Mouse (Mus musculus) midbrain, embryonic 10.5 days (tissue): ENCODE results near the gene Zfp787. TPM values are rescaled to one million over a fixed set of nuclear protein-coding genes. Genes with fewer than 3 reads are reported as not detected.
"Not testable (repeated sequence)": the region's sequence is repeated elsewhere in the genome, so short reads cannot be mapped to it uniquely, and the experiment has no call there.

Source experiments
- DNase-seq: peaks from one replicate; pipeline ENCODE4 v3.0.0-alpha.2; 2017; ENCODE audit warnings: low spot score
- H3K27ac ChIP-seq: fragments of 300-500 bp; sonication (generic); replicated peaks from 2 replicates; pipeline ENCODE4 v1.5.1; 2016; ENCODE audit warnings: mild to moderate bottlenecking
- H3K27me3 ChIP-seq: fragments of 300-500 bp; sonication (generic); 2 replicates; pipeline ENCODE4 v1.6.1; 2016; ENCODE audit warnings: low read depth, mild to moderate bottlenecking; ENCODE audit not compliant: poor library complexity, severe bottlenecking
- H3K36me3 ChIP-seq: fragments of 300-500 bp; sonication (generic); 2 replicates; pipeline ENCODE4 v1.6.1; 2016; ENCODE audit warnings: mild to moderate bottlenecking, moderate library complexity
- H3K4me1 ChIP-seq: fragments of 300-500 bp; sonication (generic); 2 replicates; pipeline ENCODE4 v1.6.1; 2016
- H3K4me3 ChIP-seq: fragments of 300-500 bp; sonication (generic); 2 replicates; pipeline ENCODE4 v1.5.1; 2016; ENCODE audit warnings: mild to moderate bottlenecking, moderate library complexity
- H3K9me3 ChIP-seq: fragments of 300-500 bp; sonication (generic); replicated peaks from 2 replicates; pipeline ENCODE4 v1.6.1; 2016; ENCODE audit warnings: mild to moderate bottlenecking
- WGBS: fragments of 180-500 bp; shearing (Covaris S2); methylation state at CpG from one replicate; pipeline ENCODE4 v1.1.7; 2016; 5-methylcytosine and 5-hydroxymethylcytosine counted together
- polyA plus RNA-seq: library from polyadenylated mRNA; unstranded; fragments of >200 nt; fragmentation: Nextera tagmentation; extraction: Ambion mirVana; gene quantifications from 2 replicates; pipeline ENCODE4 v1.2.1, GENCODE M21; 2016

Zfp787 gene
- polyA plus RNA-seq, 1 experiment from 2014 or later = 27.3 TPM

DNA sequence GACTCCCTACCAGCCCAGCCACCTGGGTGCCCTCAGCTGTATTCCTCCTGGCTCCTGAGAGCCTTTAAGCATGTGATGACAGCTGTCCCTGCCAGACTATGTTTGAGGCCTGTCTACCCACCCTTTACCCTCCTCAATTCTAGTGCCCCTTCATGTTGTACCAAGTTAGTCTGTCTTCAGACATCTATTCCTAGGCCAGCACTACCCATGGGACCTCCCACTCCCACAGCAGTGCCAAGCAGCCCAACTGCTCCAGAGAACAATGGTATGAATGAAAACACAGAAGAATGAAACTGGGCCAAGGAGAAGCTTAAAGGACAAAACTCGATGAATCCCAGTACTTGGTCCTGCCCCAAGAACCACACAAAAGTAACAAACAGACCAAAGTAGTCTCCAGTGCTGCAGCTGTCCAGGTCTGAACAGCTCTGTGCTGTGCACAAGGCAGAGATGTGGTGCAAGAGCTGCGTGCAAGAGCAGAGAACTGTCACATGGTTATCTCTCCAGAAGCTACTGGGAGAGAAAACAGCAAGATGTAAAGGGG, 11.7 kb downstream of the Zfp787 start:
- H3K27me3 ChIP-seq = no peaks in the 10 kb centered on the region
- no peak overlapping the region for H3K27ac ChIP-seq
- H3K4me1 ChIP-seq = no peaks in the 10 kb centered on the region
- no peak for DNase-seq
- H3K4me3 ChIP-seq = no peak overlapping the region
- peaks cover 42% of the 10 kb centered on the region for H3K36me3 ChIP-seq
- WGBS = 93% methylated on average over 2 of the region's 2 CpGs
- no peaks in the 10 kb centered on the region for H3K9me3 ChIP-seq

DNA sequence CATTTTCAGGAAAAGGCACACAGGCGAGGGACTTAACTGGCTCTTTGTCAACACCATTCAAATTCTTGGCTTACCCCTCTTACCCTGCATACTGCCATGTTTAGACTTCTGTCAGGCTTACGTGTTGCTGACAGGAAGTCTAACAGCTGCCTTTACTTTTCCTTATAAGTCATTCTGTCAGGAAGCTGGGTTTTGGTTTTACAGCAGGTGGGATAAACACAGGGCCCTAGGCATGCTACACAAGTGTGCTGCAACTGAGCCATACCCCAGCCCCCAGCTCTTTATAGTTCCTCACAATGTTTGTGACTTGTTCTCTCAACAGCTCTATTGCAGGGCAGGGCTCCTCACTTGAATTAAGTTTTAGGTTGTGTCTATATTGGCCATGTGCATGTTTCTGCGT, 16.5 kb downstream of the Zfp787 start:
- H3K9me3 ChIP-seq = no peaks in the 10 kb centered on the region
- H3K27ac ChIP-seq = no peak overlapping the region
- no peaks in the 10 kb centered on the region for H3K27me3 ChIP-seq
- 88% methylated on average over 3 of the region's 3 CpGs for WGBS
- no peaks in the 10 kb centered on the region for H3K4me1 ChIP-seq
- no peak for DNase-seq
- peaks cover 67% of the 10 kb centered on the region for H3K36me3 ChIP-seq
- no peak overlapping the region for H3K4me3 ChIP-seq

DNA sequence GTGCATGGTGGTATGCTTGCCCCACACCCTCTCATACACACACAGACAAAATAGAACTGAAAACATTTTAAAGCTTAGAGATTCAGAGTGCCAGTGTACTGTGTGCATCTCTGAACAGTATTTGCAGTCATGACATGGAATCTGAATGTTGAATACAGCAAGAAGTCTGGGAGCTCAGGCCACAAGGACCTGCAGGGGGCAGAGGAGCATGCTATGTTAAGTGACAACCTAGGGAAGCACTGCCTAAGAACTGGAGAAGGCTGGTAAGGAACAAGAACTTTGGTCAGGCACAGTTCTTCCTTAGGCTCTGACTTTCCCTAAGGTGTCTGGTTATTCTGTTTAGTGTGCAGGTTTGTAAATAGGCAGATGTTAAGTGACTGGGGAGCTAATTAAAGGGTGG, 19.3 kb downstream of the Zfp787 start:
- Histone ChIP-seq H3K27ac (no peak overlapping the region), H3K4me3 (no peak overlapping the region), H3K9me3 (peaks cover 19% of the 10 kb centered on the region), H3K36me3 (peaks cover 83% of the 10 kb centered on the region), H3K27me3 (no peaks in the 10 kb centered on the region), H3K4me1 (no peaks in the 10 kb centered on the region)
- no peak for DNase-seq

DNA sequence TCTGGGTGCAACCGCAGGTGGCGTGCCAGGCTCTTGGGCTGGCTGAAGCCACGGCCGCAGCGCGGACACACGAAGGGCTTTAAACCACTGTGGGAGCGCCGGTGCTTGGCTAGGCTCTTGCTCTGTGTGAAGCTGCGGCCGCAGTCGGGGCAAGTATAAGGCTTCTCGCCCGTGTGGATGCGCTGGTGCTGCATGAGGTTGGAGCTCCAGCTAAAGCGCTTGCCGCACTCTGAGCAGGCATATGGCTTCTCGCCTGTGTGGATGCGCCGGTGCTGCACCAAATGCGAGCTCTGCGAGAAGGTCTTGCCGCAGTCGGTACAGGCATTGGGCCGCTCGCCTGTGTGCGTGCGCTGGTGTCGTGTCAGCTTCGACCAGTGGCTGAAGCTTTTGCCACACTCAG, 23.2 kb downstream of the Zfp787 start:
- H3K4me1 ChIP-seq = no peaks in the 10 kb centered on the region
- peaks cover 65% of the 10 kb centered on the region for H3K36me3 ChIP-seq
- WGBS = 73% methylated on average over 30 of the region's 30 CpGs
- DNase-seq = no peak
- H3K9me3 ChIP-seq = peaks cover 19% of the 10 kb centered on the region
- H3K4me3 ChIP-seq = no peak overlapping the region
- no peak overlapping the region for H3K27ac ChIP-seq
- H3K27me3 ChIP-seq = no peaks in the 10 kb centered on the region

DNA sequence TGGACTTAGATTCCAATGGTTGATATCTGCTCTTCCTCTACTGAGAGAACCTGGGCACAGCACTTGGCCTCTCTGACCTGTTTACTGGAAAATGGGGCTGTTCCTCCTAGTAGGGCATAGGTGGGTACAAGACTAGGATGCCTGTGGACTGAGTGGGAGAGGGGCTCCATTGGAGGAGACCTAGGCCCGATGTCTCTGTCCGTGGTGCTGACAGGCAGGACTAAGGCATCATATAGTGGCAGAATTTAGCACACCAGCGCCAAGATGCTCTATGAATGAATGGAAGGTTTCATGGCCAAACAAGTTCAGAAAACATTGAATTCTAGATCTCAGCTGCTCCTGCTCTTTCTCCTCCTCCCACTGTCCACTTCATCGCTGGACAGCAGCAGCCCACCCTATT, 25.5 kb downstream of the Zfp787 start:
- DNase-seq = no peak
- H3K4me1 ChIP-seq = no peaks in the 10 kb centered on the region
- H3K9me3 ChIP-seq = peaks cover 19% of the 10 kb centered on the region
- no peaks in the 10 kb centered on the region for H3K27me3 ChIP-seq
- H3K4me3 ChIP-seq = no peak overlapping the region
- WGBS = 51% methylated on average over 4 of the region's 4 CpGs
- peaks cover 47% of the 10 kb centered on the region for H3K36me3 ChIP-seq
- H3K27ac ChIP-seq = no peak overlapping the region

DNA sequence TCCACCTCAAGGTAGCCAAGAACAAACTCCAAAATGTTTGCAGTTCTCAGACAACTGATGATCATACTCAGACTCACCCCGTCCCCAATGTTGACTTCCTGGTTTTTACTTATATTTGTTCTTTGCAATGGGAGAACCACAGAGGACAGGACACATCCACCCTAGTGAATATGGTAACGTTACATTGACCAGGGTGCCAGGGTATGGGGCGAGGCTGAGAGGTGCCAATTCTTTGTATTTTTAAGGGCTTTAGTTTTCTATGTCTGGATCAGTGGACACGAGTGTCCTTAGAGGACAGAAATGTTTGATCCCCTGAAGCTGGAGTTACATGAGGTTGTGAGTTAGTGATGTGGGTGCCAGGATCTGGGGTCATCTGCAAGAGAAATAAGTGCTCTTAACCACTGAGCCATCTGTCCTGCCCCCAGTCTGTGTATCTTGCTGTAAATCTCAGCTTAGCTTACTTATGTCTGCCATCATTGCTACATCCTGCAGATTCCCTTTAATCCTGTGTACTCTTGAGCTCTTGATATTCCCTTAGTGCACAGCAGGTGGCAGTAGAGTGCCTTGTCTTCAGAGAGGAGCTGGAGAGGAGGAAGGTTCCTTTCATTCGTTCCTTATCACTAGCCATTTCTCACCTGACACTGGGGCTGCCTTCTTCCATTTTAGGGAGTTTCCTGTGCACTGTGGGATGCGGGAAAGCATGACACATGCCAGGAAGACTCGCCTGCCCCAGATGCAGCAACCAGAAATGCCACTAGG, 28.9 kb downstream of the Zfp787 start:
- Histone ChIP-seq H3K27ac (no peak overlapping the region), H3K27me3 (no peaks in the 10 kb centered on the region), H3K4me1 (no peaks in the 10 kb centered on the region), H3K36me3 (peaks cover 16% of the 10 kb centered on the region), H3K9me3 (peaks cover 6% of the 10 kb centered on the region; the same call in 1 of the 2 replicates), H3K4me3 (no peak overlapping the region)
- DNase-seq = peak; percentile 58
- 42% methylated on average over 7 of the region's 7 CpGs for WGBS

DNA sequence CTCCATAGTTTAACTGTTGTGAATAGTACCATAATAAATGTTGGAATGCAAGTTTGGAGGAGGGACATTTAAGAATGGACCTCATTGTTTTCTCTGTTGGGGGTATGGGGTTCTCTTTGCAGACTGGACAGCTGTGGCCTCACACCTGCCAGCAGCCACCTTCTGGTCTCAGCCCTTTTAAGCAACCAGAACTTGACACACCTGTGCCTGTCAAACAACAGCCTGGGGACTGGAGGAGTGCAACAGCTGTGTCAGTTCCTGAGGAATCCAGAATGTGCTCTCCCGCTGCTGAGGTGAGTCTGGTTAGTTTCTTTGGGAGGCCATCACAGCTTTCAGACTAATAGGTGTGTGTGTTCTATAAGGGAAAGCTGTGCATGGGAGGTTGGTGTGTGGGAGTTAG, 34.7 kb downstream of the Zfp787 start:
- not testable (repeated sequence) for H3K4me3 ChIP-seq, H3K27me3 ChIP-seq, H3K4me1 ChIP-seq, H3K27ac ChIP-seq, DNase-seq, H3K36me3 ChIP-seq
- peaks cover 15% of the 10 kb centered on the region; the same call in 1 of the 2 replicates for H3K9me3 ChIP-seq
- WGBS = 66% methylated on average over 1 of the region's 1 CpGs

DNA sequence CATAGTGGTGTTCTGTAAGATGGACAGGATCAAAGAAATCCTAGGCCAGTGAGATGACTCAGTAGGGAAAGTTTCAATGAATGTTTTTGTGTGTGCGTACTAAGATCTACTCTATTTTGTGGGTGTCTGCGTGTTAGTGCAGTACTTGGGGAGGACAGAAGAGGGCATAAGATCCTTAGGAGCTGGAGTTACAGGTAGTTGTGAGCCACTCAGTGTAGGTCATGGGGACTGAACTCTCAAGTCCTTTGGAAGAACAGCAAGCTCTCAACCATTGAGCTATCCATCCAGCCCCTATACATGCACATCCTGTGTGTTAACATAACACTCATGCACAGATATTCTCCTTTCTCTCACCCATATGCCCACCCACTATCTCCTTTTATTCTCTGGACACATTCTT, 35.7 kb downstream of the Zfp787 start:
- WGBS = 75% methylated on average over 2 of the region's 2 CpGs
- H3K36me3 ChIP-seq, H3K27ac ChIP-seq, DNase-seq, H3K4me1 ChIP-seq, H3K4me3 ChIP-seq, H3K27me3 ChIP-seq: not testable (repeated sequence)
- peaks cover 21% of the 10 kb centered on the region; the same call in 1 of the 2 replicates for H3K9me3 ChIP-seq

DNA sequence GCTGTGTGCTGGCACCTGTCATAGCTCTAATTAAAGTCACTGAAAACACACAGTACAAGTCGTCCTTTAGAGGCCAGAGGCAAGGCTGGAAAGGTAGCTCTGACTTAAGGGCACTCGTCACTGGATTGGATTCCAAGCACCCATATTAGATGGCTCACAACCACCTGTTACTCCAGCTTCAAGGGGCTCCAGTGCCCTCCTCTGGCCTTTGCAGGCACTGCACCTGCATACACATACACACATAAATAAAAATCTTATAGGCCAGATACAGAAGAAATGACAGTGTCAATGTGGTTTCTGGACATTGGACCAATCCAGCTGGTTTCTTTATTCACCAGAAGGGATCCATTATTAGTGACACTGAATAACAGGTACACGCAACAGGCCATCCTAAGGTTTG, 36.3 kb downstream of the Zfp787 start:
- no peak overlapping the region for H3K27ac ChIP-seq
- H3K4me1 ChIP-seq = no peaks in the 10 kb centered on the region
- H3K9me3 ChIP-seq = peaks cover 21% of the 10 kb centered on the region; the same call in 1 of the 2 replicates
- no peak for DNase-seq
- WGBS = 74% methylated on average over 3 of the region's 3 CpGs
- no peaks in the 10 kb centered on the region for H3K27me3 ChIP-seq
- H3K4me3 ChIP-seq = no peak overlapping the region
- H3K36me3 ChIP-seq = no peaks in the 10 kb centered on the region

Other genes starting within 250 kb of the Zfp787 start
- gene Vmn1r65, start 145.0 kb downstream of the Zfp787 start, polyA plus RNA-seq = not detected in 2 replicates
- gene Nlrp4c, start 110.8 kb downstream of the Zfp787 start, polyA plus RNA-seq = not detected in 2 replicates
- 81.8 and 86.1 TPM in 2 replicates for gene Zfp444, start 16.2 kb upstream of the Zfp787 start, polyA plus RNA-seq
- not detected in 2 replicates for gene Galp, start 41.1 kb upstream of the Zfp787 start, polyA plus RNA-seq
- not detected in 2 replicates for gene Zscan5b, start 66.3 kb upstream of the Zfp787 start, polyA plus RNA-seq
- not detected in 2 replicates for gene Epp13, start 96.7 kb upstream of the Zfp787 start, polyA plus RNA-seq
- gene Zfp667, start 130.6 kb upstream of the Zfp787 start, polyA plus RNA-seq = 6.3 and 7.7 TPM in 2 replicates
- gene Zfp583, start 175.3 kb upstream of the Zfp787 start, polyA plus RNA-seq = 5.2 and 8.0 TPM in 2 replicates
- gene Gm3854, start 187.8 kb upstream of the Zfp787 start, polyA plus RNA-seq = 2.9 and 3.9 TPM in 2 replicates
- 1.8 and 2.7 TPM in 2 replicates for gene Zfp78, start 207.3 kb upstream of the Zfp787 start, polyA plus RNA-seq
- 10.2 and 12.7 TPM in 2 replicates for gene Zfp28, start 227.3 kb upstream of the Zfp787 start, polyA plus RNA-seq
- gene Smim17, start 242.7 kb upstream of the Zfp787 start, polyA plus RNA-seq = 0.48 and 0.91 TPM in 2 replicates